Mouse (Mus musculus) testis, adult 2 months (tissue): Measurements from ENCODE around the gene Gal3st2b.
"Not testable (repeated sequence)": the region's sequence is repeated elsewhere in the genome, so short reads cannot be mapped to it uniquely, and the experiment has no call there.

Experiments used
- CTCF ChIP-seq: fragments of 200-500 bp; IDR thresholded peaks from 2 replicates; pipeline ENCODE4 v1.5.1; 2012; ENCODE audit warnings: low read depth, mild to moderate bottlenecking, inconsistent platforms, low read length, moderate library complexity; ENCODE audit not compliant: control insufficient read depth, insufficient read depth, insufficient replicate concordance
- POLR2A ChIP-seq: fragments of 200-500 bp; IDR thresholded peaks from 2 replicates; pipeline ENCODE4 v1.6.1; 2012; ENCODE audit warnings: low read depth, mild to moderate bottlenecking, inconsistent platforms, low read length, moderate library complexity; ENCODE audit not compliant: control insufficient read depth

DNA sequence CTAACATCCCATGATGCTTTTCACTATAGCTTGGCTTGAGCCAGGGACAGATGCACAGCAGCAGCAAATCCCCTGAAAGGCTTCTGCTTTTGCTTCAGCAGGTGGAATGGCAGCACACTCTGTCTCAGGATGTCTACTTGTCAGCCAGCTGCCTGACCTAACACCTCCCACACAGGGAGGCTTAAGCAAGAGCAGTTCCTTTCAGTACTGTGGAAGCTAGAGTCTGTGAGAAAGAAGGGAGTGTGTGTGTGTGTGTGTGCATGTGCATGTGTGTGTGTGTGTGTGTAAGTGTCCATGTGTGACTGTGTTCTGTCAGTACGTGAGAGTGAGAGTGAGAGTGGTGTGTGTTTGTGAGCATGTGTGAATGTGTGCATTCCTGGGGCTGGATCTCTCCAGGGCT is 19.7 kb downstream of the Gal3st2b start:
- not testable (repeated sequence) for TF ChIP-seq CTCF, POLR2A
